Mouse (Mus musculus): ENCODE measurements at regions not wholly inside any gene's neighbourhood (a gene's known extent, or its start where the extent isn't known, plus 50 kb on each side); places are given as distances from the start of the nearest gene placed in this dataset.
A peak's percentile ranks its signal among the peaks of the same experiment; 100 is the strongest.
"Not testable (repeated sequence)": the region's sequence is repeated elsewhere in the genome, so short reads cannot be mapped to it uniquely, and the experiment has no call there.

DNA sequence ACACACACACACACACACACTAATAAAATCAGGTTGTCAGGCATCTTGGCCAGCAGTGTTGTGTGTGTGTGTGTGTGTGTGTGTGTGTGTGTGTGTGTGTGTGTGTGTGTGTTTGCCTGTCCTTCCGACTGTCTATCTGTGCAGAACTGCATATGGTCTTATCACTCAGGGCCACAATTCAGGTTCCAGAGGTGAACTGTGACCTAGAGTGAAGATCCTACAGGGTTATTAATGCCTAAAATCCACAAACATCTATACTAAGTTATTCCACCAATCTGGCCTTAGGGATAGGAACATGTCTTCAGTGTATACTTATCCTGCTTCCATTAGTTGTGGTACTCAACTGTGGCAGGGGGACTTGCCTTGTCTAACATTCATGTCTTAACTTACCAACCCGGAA lies 96.7 kb downstream of the Zfp369 start:
- not testable (repeated sequence) for DNase-seq

DNA sequence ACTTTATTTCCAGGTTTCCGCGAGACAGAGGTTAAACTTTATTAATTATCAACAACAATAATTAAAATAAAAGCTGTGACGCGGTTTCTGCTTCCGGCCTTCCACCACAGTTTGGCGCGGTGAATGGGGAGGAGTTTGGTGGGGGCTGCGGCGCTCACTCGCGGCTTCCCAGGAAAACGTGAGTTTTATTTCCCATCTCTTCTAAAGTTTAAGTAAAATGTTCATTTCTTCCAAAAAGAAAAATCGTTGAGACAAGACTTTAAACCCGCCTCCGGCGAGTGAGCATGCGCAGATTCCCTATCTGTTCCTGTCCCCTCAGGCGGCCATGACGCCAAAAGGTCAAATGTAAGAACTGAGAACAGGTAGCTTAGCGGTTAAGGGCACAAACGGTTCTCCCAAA lies 100.8 kb downstream of the Zfp369 start:
- not testable (repeated sequence) for DNase-seq

DNA sequence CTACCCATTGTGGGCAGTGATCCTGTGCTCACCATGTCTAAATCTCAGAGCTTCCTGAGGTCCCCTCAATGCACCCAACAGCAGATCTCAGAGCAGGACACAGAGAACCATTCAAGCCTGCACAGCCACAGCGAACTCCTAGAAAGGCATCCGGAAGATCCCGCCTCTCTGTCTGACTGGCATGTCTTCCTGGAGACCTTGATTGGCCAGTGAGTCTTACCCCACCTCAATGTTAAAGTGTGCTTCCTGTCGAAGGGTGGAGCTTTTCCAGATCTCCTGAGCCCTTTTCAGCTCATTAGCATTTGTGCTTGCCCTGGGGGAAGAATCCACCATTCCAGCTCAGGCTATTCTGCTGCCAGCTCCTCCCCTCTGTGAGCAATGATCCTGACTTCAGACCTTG lies 97.5 kb upstream of the Gm10139 start:
- DNase-seq: not testable (repeated sequence)

DNA sequence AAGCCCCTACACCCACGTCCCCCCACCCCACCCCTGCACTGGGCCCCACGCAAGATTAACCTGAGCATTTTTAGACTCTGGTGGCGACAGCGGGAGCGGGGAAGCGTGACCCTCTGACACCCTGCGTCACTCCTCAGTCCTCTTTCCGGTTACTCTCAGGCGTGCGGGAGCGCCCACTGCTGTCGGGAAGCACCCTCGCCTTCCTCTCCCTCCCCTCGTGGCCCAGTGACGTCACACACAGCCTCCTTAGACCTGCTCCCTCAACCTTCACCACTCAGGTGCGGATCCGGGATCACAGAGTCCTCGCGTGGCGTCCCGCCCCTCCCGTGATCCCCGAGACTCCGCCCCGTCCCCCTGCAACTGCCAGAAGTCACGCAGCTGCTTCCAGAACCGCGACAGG lies 92.3 kb upstream of the Gm10139 start:
- DNase-seq: peak; percentile 12

Measured in embryo, embryonic 11 days (tissue).